Mouse (Mus musculus) heart, adult 18-20 months (tissue): ENCODE measurements at regions not wholly inside any gene's neighbourhood (a gene's known extent, or its start where the extent isn't known, plus 50 kb on each side); places are given as distances from the start of the nearest gene placed in this dataset.

Experiments used
- DNase-seq, 2 experiments: peaks; one replicate each; pipeline ENCODE4 v3.0.0; 2021 to 2022; ENCODE audit warnings: mixed read lengths in 1 of 2

- no peak for DNase-seq
Observed at GRCm38 (mm10) chr8:100942680-100943427, 1526.6 kb upstream of the Cdh8 start.

GRCm38 (mm10) chr8:100939533-100939932 is 1523.3 kb upstream of the Cdh8 start:
- DNase-seq = no peak

GRCm38 (mm10) chr8:100890307-100890706 is 1474.0 kb upstream of the Cdh8 start:
- no peak for DNase-seq

GRCm38 (mm10) chr8:100865624-100866023 is 1449.4 kb upstream of the Cdh8 start:
- no peak for DNase-seq

GRCm38 (mm10) chr8:100850822-100851437 is 1434.7 kb upstream of the Cdh8 start:
- DNase-seq = peak in 1 of 2 experiments; percentile 3
